Mouse (Mus musculus) thymus, postnatal 0 days (tissue): Measurements from ENCODE around the gene Mgst2. TPM values are rescaled to one million over a fixed set of nuclear protein-coding genes. Genes with fewer than 3 reads are reported as not detected.

Source experiments
- DNase-seq: peaks from one replicate; pipeline ENCODE4 v3.0.0-alpha.2; 2015; ENCODE audit warnings: low spot score
- polyA plus RNA-seq: library from polyadenylated mRNA; unstranded; fragments of >200 nt; fragmentation: Nextera tagmentation; extraction: Ambion mirVana; gene quantifications from 2 replicates; pipeline ENCODE4 v1.2.1, GENCODE M21; 2015

Mgst2 gene
- polyA plus RNA-seq, 1 experiment from 2014 or later = 179 TPM

DNA sequence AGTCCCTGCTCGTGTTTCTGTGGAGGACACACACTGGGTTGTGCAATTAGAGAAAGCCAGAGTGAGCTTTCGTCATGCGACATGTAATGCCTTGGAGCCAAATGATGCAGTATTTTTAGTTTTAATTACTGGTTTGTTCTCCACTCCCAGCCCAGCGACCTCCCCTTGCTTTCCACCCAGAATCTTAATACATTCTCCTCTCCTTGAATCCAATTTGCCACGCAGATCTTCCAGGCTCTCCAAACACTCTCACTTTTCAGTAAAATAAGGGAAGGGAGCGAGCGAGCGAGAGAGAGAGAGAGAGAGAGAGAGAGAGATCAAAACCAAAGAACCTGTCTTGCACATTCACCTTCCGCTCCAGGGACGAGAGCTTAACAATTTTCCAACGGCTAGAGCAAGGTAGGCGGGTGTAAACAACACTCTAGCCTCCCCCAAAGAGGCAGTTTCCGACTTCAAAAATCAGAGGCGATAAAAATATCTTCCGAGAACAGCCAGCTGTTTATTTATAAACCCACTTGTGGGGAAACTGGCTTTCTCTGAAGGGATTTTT lies 40.6 kb downstream of the Mgst2 start:
- DNase-seq = no peak

DNA sequence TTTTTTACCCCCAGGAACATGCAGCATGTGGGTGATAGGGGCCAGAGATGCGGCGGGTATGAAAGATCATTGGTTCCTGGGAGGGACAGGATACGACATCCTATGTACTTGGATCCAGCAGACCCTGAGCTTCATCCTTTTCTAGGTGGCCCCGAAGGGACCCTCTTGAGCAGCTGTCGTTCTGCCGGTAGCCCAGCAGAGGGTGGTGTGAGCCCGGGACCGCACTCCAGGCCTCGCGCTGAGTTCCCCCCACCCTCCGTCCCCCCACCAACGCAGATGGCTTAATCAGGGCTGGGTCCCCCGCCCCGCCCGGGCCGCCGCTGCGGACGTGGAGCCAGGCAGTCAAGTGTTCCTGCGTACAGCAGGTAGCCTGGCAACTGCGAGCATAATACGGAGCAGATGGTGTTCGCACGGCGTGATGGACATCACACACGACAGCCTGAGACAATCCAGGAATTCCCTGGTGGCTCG lies 41.2 kb downstream of the Mgst2 start:
- peak; percentile 82 for DNase-seq

DNA sequence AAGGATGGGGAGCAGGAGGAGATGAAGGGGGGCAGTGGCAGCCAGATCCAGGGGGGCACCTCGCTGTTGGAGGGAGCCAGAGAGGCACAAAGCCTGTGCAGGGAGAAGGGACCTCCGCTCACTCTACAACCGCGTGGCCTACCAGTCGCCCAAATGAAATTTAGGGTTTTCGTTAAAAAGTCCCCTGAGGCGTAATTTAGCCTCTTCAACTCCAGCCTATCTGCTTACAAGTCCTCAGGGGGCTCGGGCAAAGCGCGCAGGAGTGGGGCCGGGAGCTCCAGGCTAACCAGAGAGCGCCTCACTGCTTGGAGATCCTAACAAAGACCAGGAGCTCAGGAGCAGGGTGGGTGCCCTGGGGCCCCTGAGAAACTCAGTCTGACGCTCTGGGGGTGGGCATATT lies 41.8 kb downstream of the Mgst2 start:
- peak; percentile 7 for DNase-seq

DNA sequence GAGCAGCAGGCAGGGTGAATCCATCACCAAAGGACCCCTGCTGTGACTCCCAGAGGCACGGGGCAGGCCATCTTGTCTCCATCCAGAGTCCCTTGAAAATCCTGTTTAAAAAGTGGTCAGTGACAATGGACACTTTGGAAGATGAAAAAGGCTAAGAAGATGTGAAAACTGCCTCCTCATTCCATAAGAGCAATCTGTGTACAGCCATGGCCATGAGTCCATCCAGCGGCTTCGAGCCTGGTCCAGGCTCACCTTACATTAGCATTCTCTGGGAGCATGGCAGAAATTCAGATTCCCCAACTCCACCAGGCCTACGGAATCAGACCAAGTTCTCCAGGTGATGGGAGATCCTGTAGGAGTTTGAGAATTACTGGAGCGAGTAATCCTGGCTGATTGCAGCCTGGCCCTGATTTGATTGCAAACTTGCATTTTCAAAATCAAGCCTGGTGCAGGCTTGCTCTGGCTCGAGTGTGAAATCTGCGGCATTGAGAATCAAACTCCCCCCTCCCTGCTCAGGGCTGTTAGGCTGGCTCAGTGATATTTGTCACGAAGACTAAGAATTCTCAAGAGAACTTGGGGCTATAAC lies 42.6 kb downstream of the Mgst2 start:
- no peak for DNase-seq

DNA sequence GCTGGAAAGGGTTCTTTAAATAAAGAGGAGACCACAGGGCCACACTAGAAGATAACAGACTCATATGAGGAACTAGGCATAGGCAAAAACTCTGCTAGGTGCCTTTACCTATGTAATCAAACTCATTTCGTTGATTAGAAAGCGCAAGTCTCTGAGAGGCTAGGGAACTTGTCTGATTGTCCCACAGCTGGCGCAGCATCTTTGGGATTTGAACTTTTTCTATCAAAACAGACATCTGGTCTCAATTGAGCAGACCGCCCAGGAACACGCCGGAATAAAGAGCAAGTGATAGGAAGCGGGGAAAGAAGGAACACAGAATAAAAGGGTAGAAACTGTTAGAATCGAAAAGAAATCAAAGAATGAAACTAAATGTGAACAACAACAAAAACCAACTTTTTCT lies 43.3 kb downstream of the Mgst2 start:
- no peak for DNase-seq

GRCm38 (mm10) chr3:51705220-51705619 lies 45.1 kb downstream of the Mgst2 start:
- peak; percentile 49 for DNase-seq

DNA sequence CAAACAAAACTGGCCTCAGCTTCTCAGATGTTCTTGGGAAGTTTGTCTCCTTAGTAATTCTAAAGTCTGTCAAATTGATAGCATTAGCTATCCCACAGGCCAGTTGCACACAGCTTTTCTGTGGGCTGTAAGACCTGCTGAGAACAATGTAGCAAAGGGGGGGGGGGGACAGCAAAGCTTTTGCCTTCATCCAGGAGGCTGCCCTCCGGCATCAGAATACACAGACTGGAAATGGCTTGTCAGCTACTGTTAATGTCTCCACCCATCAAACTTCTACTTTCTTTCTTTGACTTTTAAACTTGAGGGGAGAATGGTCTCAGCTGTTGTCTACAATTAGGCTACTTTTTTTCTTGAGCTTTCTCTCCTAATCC lies 48.2 kb downstream of the Mgst2 start:
- DNase-seq = no peak

- DNase-seq = no peak
Observed at GRCm38 (mm10) chr3:51708746-51709411, 48.7 kb downstream of the Mgst2 start.

- no peak for DNase-seq
Observed at GRCm38 (mm10) chr3:51712382-51712781, 52.2 kb downstream of the Mgst2 start.

GRCm38 (mm10) chr3:51713233-51713632 lies 53.1 kb downstream of the Mgst2 start:
- DNase-seq = no peak

GRCm38 (mm10) chr3:51714469-51714868 lies 54.3 kb downstream of the Mgst2 start:
- DNase-seq = no peak

- no peak for DNase-seq
Observed at GRCm38 (mm10) chr3:51717455-51717854, 57.3 kb downstream of the Mgst2 start.

- DNase-seq = no peak
Observed at GRCm38 (mm10) chr3:51717909-51718308, 57.7 kb downstream of the Mgst2 start.

DNA sequence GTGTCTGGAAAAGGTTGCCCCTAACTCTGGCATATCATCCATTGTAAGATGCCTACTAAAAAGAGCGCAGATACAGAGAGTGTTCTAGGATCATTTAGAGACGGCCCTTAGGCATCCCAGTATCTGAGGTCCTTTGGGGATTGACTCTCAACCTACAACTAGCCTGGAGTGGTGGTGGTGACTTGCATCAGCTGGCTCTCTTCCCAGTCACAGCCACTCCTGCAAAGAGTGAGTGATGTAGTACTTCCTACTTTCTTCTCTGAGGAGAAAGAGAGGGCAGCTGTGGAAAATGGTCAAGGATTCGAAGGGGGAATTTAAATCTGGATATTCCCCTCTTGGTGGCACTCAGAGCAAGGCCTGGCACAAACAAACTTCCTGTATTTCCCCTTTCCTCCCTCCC lies 59.2 kb downstream of the Mgst2 start:
- no peak for DNase-seq

GRCm38 (mm10) chr3:51719982-51720381 lies 59.8 kb downstream of the Mgst2 start:
- no peak for DNase-seq

- no peak for DNase-seq
Observed at GRCm38 (mm10) chr3:51726257-51726656, 66.1 kb downstream of the Mgst2 start.

DNA sequence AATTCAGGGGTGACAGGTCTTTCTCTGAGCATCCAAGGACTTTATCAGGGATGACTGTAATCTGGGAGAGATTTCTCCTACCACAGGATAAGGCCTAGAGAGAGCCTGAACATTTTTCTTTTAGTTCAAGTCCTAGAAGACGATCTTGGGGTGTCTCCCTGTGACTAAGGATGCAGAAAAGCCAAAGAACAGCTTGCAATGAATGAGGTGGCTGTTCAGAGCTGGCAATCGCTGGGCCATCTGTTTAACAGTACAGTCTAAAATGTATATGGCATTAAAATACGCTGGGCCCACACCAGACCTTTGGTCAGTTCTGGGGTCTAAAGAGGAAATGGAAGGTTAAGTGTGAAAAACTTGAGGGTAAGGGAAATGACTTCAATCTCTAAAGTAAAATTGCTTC lies 67.3 kb downstream of the Mgst2 start:
- no peak for DNase-seq

GRCm38 (mm10) chr3:51727968-51728367 lies 67.8 kb downstream of the Mgst2 start:
- no peak for DNase-seq

DNA sequence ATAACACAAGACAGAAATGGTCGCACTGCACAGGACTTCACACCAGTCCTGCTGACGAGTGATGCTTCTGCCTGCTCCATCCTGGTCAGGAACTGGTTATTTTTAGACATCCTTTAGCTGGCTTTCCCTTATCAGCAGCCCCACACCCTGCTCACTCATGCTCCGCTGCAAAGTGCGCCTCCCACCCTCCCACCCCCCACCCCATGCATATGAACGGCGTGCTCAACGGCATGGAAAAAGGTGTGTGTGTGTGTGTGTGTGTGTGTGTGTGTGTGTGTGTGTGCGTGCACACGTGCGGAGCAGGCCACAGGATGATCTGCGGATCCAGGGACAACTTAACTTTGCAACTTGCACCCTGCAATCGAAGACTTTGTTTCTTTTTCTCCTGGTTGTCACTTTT lies 68.3 kb downstream of the Mgst2 start:
- DNase-seq = no peak

- DNase-seq = no peak
Observed at GRCm38 (mm10) chr3:51729109-51729918, 69.2 kb downstream of the Mgst2 start.

- DNase-seq = peak; percentile 30
Observed at GRCm38 (mm10) chr3:51730662-51731061, 70.5 kb downstream of the Mgst2 start.

DNA sequence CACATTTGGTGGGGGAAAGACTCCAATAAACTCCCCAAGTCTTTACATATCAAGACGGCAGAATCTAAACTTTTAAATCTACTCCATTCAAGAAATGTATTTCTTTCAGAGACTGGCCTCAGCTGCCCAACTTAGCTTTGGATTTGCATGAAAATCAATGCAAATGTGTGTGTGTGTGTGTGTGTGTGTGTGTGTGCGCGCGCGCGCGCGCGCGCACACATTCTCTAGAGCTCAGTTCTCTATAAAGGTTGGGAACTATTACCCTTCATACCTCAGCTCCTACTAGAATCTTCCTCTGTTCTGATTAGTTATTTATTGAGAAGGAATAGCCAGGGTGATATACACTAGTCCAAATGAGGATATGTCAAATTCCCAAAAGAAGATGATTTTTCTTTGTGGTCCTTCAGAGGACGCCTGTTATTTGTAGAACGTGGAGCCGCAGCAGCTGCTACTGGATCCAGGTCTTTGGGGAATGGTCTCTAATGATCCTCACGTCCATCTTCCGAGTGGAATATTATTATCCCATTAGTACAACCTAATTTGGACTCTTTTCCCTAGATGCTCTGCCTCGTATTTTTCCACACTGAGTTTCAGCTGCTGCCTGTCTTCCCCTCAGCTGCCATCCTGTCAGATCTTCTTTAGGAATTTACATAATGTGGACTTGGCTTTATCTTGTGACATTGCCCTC lies 71.9 kb downstream of the Mgst2 start:
- no peak for DNase-seq
